Mouse (Mus musculus) left cerebral cortex, adult 8-10 months (tissue): ENCODE results near the gene Hmg20a. TPM values are rescaled to one million over a fixed set of nuclear protein-coding genes. Genes with fewer than 3 reads are reported as not detected.
"Not testable (repeated sequence)": the region's sequence is repeated elsewhere in the genome, so short reads cannot be mapped to it uniquely, and the experiment has no call there.

ENCODE experiments used
- DNase-seq, 2 experiments: peaks; one replicate each; pipeline ENCODE4 v3.0.0; 2022; ENCODE audit warnings: low spot score in 2 of 2
- total RNA-seq, 4 experiments: library from RNA; stranded (reverse); gene quantifications; 2 replicates each; pipeline ENCODE4 v1.2.4; 2022

Hmg20a gene
- 10 to 100 TPM; 69.0 to 74.4 (median 70.9) TPM for total RNA-seq

DNA sequence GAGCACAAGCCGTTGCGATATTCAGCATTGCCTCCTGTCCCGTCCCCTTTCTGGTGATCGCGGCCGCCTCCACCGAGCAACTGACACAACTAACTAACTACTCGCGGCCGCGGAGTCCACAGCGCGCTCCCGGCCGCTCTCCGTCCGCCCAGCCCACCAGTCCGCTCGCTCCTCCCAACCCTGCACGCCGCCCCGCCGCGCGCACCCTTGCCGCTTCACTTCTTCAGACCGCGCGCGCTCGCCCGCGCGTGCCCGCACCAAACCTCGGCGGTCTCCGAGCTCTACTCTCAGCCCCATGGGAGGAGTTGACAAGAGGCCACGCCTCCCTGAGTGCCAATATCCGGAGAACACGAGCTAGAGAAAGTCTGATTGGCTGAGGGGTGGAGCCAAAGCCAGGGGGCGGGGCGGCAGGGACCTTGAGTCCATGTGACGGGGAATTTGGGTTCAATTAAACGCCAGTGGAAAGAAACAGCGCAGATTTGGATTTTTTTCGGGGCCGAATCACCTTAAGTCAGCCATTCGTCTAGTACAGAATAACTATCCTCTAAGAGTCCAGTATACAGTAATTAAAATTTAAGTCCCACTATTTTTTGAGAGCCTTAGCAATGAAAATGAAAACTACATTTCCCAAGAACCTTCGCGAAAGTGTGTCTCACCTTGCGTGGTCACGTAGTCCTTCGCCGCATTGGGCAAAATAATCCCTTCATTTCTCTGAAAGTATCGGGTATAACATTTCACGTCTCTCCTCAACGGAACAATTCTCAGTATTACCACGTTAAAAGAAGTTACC is at the start of gene Hmg20a, which contains the start of gene Peak1:
Hmg20a (plus strand) TSS at position 662 of the 790 bp plus-strand sequence.
Peak1 (minus strand) TSS at position 120 of the 790 bp plus-strand sequence.
- peak; percentile 99 to 100 for DNase-seq

DNA sequence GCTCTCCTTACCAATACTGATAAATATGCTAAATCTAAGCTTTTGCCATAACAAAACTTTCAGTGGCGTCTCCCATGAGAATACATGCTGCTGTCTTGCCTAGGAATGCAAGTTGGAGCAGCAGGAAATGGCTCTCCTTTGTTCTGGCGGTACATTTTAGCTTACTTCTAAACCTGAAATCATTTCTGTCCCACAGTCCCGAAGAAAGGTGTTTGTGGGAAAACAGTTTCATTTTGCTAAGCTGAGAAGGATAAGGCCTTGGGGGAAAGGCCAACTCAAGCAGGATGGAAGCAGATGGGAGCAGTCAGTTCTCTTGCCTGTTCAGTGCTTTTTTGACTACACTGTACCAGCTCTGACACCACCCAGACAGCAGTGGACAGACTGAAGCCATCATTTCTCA is 49.6 kb upstream of the Hmg20a start:
- DNase-seq = no peak

GRCm38 (mm10) chr9:56370710-56371109 is 47.7 kb upstream of the Hmg20a start:
- DNase-seq = no peak

GRCm38 (mm10) chr9:56374401-56374800 is 44.0 kb upstream of the Hmg20a start:
- DNase-seq = peak in 1 of 2 experiments; percentile 23

DNA sequence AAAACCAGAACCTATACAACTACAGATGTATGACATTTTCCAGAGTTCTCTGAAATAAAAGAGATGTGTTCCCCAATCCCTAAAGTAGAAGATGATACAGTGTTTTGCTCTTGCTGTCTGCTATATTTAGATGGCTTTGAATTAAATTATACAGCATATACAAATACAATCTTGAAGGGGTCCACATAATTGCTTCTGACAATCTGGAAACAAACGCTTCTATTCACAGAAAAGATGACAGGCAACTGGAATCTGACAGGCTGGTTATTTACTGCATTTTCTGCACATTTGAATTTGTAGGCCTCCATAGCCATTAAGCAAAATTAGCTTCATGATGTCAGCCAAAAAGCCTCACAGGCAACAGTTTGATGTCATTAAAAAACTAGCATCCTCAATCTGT is 35.6 kb upstream of the Hmg20a start:
- no peak for DNase-seq

DNA sequence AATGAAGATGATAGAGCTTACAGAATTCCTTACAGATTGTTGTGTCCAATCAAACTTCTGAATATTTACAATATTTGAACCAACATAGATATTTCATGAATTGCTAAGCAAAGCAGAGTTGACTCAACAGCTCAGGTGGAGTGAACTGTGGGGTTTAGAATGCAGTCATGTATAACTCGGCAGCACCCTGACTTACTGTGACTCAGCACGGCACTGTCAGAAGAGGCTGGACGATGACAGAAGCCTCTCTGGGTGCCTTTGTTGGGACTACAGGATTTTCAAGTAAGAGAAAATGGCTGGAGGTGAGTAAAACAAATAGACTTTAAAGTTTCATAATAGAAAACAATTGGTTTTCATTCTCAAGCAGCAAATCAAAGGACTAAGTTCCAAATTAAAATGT is 25.6 kb upstream of the Hmg20a start:
- DNase-seq = no peak

DNA sequence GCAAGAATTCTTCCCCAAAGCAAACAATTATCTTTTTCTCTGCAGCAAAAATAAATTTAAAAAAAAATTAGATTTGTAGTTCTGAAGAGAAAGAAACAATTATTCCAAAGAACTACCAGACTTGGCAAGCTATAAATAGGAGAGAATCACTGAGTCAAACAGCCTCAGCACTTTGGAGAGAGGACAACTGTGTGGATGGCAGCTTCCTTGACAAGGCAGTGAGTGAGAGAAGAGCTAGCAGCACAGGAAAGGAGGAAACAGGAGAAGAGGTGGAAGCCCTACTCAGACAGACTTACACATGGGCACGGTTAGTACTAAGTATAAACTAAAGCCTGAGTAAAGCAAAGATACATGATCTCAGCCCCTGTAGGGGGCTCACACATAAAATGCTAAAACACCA is 22.1 kb upstream of the Hmg20a start:
- no peak for DNase-seq

DNA sequence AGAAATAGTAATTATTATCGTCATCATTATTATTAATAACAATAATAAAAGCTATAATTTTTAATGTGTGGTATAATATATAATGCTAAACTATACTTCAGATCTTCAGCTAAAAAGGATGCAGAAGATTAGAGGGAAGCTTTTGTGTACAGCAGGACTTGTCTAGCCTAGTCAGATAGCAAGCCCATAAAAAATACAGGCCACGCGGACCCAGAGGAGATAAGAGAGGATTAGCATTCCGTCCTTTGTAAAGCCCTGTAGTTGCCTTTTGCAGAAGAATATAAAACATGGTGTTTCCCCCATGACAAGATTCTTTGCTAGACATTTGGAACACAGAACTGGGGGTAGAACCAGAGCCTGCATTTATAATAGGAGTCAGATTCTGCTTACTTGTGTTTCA is 13.8 kb upstream of the Hmg20a start:
- no peak for DNase-seq

GRCm38 (mm10) chr9:56409928-56410327 is 8.5 kb upstream of the Hmg20a start:
- DNase-seq = no peak

DNA sequence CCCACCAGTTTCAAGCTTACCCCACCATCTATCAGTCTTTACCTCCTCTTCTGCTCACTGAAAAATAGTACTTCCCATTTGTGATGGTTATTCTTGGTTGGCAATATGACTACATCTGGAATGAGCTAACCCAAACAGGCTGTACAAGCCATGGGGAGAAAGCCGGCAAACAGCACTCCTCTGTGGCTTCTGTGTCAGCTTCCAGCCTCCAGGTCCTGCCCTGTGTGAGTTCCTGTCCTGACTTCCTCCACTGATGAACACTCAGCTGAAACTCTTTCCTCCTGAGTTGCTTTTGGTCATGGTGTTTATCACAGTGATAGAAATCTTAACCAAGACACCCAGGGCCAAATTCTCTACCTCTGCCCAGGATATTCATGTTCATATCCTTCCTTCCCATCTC is 5.7 kb upstream of the Hmg20a start:
- no peak for DNase-seq

GRCm38 (mm10) chr9:56414322-56414721 is 4.1 kb upstream of the Hmg20a start:
- DNase-seq = no peak

- DNase-seq = no peak
These were observed 3.0 kb upstream of the Hmg20a start for GRCm38 (mm10) chr9:56415393-56415792.

DNA sequence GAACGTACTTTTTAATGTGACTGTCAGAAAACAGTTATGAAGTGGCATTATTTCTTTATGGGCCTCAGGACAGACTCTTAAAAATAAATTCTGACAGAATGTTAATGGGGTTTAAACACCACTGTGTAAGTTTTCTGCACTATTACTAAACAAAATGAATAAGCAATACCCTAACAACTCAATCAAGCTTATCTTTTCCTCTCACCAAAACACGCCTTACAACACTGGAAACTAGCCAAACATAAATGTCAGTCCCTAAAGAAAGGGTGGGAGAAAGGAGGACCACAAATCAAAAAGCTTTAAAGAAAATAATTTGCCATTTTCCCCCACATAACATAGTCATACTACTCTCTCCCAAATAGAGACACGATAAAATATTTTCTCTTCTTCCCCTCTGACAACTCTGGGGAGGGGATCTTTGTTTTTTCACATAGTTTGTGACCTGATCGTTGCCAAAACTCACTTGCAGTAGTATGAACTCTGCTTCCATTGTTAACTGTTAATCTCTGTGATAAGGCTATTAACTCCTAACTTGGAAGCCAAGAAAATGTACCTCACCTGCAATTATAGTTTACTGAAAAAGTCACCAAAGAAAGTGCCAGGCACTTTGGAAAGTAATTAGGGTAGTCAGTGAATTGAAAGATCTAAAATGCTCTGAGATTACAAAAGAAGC is 2.3 kb upstream of the Hmg20a start:
- DNase-seq = no peak

- DNase-seq = peak in 1 of 2 experiments; percentile 60
These were observed 928 bp upstream of the Hmg20a start for GRCm38 (mm10) chr9:56417415-56417947.

DNA sequence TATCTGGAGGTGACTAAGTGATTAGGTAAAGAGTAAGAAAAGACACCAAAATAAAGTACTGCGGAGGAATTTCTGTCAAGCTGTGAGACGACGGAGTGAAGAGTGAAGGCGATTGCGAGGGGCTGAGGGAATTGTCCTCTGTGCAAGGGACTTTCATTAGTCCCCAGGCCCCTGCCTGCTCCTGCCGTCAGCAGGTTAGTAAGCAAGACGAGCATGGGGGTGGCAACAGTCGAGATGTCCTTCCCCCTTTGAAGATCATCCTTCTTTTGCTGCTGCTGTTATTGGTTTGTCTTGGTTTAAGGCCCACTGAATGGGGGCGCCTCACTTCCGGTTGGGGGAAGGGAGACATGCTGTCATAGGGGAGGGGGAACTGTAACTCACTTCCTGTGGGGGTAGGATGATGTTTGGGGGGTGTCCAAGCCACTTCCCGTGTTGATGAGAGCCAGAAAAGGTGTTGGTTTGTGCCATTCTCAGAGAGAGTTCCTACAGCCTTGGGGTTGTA is 380 bp downstream of the Hmg20a start:
- DNase-seq = peak; percentile 60 to 76

DNA sequence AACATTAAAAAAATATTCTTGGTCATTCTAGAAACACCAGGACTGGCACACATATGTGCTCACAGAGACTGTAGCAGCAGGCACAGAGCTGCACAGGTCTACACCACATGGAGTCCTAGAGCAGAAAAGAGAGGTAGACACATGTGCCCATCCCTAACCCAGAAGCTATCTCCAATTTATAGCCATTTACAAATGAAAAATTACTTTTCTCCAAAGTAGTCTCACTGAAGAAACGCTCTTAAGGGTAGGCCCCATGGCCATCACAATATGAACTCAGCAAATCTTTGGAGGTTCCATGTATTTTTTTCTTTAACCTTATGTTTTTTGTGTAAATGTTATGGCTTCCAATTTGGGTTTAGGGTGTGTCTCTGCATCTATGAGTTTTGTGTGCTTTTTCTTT is 1.8 kb downstream of the Hmg20a start:
- no peak for DNase-seq

DNA sequence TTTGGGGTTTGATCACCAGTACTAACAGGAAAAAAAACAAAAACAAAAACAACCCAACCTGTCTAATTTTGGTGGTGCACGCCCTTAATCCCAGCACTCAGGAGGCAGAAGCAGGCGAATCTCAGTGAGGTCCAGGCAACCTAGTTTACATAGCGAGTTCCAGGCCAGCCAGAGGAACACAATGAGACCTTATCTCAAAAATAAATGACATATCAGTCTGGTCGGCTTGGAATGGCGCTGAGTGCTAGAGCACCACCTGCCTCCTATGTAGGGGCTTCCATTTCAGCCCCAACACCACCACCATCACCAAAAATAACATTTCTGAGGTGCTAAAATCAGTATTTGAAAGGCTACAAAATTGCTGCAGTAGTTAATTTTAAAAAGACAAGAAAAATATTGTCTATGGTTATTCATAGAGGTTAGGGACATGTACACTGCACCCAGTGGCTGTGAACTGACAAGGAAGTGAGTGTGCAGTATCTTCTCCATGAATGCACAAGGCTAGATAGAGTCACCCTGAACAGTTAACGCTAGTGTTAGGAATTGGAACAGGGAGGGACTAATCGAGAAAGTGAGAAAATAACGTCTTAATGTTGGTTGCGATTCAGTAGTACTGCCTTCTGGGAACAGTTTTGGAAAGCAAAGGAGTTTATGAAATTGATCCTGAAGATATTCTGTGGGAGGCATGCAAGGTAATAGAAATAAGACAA is 2.6 kb downstream of the Hmg20a start:
- DNase-seq = no peak

DNA sequence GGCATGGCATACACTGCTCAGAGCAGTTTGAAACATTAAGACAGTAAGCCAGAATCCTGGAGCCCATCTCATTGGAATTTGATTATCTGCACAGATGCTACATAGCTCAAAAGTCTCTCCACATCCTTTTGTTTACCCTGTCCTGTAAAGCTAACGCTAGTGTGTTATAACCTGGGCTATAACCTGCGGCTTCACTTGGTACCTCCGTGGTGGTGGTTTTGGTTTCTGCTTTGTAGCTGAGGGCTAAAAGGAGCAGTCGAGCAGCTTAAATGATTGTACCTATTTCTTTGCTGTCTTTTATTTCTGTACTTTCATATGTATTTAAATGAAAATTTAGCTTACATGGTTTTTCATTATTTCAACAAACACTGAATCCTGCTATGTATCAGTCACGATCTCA is 3.6 kb downstream of the Hmg20a start:
- DNase-seq = no peak

GRCm38 (mm10) chr9:56424861-56425260 is 6.5 kb downstream of the Hmg20a start:
- DNase-seq = no peak

DNA sequence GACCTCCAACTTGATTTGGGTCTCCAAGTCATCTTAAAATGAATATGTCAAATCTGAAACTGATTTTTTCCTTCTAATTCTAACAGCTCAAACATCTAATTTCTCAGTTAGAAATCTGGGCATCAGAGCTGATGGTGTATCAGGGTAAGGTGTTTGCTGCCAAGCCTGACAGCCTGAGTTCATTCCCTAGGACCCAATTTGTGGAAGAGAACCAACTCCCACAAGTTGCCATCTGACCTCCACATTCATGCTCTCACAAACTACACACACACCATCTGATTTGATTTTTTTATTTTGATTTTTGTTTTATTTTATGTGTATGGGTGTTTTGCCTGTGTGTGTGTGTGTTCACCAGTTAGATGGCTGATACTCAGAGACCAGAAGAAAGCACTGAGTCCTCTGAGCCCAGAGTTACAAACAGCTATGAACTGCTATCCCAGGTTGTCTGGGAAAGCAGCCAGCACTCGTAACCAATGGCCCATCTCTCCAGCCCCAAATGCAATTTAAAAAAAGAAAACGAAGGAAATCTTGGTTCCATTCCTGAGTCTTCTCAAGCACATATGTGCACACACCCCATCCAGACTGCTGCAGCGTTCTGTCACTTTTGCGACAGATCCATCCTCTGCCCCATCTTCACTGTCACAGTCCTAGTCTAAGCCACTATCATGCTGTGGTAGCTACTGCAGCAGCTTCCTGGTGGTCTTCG is 17.6 kb downstream of the Hmg20a start:
- no peak for DNase-seq

DNA sequence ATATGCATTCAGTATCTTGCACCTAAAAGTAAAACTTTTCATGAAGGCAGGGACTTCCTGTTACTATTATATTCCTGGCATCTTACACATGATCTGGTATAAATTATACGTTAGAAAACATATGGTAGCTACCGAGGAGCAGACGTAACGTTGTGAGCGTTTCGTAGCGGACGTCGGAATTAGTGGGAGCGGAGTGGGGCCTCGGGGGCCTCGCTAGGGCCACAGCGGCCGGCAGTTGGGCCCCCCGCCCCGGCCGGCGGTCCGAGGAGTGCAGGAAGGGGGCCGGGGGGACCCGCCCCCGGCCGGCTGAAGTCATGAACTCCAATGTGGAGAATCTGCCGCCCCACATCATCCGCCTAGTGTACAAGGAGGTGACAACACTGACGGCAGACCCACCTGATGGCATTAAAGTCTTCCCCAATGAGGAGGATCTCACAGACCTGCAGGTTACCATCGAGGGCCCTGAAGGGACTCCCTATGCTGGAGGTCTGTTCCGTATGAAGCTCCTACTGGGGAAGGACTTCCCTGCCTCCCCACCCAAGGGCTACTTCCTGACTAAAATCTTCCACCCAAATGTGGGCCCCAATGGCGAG is 19.0 kb downstream of the Hmg20a start:
- not testable (repeated sequence) for DNase-seq
